Mouse (Mus musculus): ENCODE data around the gene L2hgdh.

L2hgdh gene

GRCm38 (mm10) chr12:69724711-69725460 is at the start of gene L2hgdh, which contains the start of gene Atp5s:
L2hgdh (minus strand) TSS chr12:69724873.
Atp5s (plus strand) TSS chr12:69724950.
- DNase-seq (ENCODE audit: low spot score) = peak; percentile 87

DNA sequence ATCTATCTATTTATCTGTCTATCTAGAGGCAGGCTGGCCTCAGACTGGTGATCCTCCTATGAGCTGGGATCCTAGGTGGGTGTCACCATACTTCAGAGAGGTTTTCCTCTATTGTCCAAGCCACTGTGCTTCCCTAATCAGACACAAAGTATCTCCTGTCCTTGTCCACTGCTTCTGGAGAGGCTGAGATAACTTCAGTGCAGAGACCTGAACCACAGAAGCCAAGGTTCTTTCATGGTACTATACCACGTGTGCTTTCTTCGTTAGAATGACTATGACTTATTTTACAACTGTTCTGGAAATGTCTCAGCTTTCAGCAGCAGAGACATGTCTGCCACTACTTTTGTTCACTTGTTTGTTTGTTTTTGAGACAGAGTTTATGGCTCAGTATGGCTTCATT is 44.2 kb upstream of the L2hgdh start:
- no peak for DNase-seq (ENCODE audit: low spot score)

- DNase-seq (ENCODE audit: low spot score) = no peak
Observed at GRCm38 (mm10) chr12:69767476-69768258, 43.0 kb upstream of the L2hgdh start.

DNA sequence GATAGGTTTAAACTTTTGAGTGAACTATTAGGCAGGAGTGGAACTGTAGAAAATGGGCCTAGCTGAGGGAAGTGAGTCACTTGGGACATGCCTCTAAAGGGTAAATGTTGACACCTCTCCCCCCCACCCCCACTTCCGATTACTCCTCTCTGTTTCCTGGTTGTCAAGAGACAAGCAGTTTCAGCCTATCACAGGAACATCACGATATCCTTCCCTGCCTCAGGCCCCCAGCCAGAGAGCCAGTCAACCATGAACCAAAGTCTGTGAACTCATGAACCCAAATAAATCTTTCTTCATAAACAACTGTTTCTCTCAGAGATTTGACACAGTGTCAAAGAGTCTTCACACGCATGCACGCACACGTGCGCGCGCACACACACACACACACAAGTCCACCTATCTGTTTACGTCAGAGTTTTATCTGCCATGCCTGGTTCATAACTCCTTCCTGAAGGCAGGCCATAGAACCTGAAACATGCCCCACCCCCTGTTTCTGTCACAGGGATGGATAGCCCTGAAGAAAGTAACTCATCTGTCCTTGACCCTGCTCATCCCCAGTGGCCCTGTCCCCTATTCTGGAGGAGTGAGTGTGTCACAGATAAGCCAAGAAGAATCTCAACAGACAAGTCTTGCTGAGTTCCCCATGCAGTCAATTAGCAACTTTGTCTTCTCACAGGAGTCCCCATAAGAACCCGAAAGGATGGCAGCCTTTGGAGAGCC is 41.7 kb upstream of the L2hgdh start:
- DNase-seq (ENCODE audit: low spot score) = no peak

DNA sequence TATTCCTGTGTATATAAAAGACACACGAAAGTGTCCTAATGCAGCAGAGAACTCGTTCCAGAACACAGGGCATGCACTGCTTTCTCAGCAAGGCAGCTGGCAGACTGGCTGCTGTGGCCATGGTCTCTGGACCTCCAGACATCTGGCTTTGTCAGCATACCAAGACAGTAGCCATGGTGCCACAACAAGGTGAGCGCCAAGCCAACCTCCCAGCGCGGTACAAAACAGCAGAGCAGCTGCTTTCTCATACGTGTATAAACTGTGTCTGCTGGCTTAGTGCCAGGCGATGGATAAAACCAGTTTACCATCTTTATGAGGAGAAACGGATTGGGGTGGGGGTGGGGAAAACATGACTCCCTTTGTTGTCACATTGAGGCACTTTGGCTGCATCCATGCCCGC is 40.9 kb upstream of the L2hgdh start:
- no peak for DNase-seq (ENCODE audit: low spot score)

GRCm38 (mm10) chr12:69761603-69762002 is 36.9 kb upstream of the L2hgdh start:
- DNase-seq (ENCODE audit: low spot score) = no peak

DNA sequence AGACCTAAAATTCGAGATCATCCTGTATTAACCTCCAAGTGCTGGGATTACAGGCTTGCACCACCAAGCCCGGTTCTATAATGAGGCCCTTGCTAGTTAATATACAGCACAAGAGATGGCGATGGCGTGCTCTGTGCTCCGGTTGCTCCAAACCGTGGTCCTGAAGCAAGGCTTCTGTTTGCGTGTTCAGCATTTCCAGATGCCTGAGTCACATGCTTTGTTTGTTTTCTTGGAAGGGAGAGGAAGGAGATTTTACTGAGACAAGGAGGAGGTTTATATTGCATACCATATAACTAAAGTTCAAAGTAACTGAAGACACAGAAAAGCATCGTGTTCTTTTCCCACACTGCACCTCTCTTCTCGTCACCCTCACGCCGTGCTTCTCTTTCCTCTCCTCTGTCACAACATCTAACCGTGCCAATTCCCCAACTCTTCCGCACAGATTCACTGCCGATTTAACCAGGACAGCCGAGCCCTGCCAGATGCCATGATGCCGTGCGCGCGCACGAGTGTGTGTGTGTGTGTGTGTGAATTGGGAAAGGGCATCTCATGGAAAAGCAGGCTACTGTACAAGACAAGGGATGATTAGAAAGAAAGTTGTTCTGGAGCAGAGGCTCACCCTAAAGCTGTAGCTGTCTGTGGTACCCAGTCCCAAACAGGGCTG is 36.2 kb upstream of the L2hgdh start:
- DNase-seq (ENCODE audit: low spot score) = no peak

DNA sequence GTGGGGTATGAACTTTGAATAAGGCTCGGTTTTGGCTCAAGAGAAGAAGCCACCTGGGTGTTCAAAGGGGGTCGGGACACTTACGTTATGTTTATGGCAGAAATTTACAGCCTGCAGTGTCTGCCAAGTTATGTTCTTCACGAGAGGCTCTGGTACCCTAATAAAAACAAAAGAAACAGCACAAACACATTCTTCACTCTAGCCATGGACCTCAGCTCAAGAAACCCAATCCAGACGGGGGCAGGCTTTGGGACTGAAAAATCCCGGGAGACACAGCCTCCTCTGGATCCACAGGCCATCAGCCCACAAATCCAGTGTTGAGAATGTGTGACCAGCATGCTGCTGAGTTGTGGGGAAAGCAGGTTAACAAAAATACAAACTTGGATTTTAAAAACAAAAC is 35.3 kb upstream of the L2hgdh start:
- no peak for DNase-seq (ENCODE audit: low spot score)

- DNase-seq (ENCODE audit: low spot score) = no peak
Observed at GRCm38 (mm10) chr12:69759267-69759885, 34.7 kb upstream of the L2hgdh start.

GRCm38 (mm10) chr12:69758221-69759185 is 33.8 kb upstream of the L2hgdh start:
- DNase-seq (ENCODE audit: low spot score) = no peak

GRCm38 (mm10) chr12:69757418-69758141 is 32.9 kb upstream of the L2hgdh start:
- peak; percentile 35 for DNase-seq (ENCODE audit: low spot score)

- no peak for DNase-seq (ENCODE audit: low spot score)
Observed at GRCm38 (mm10) chr12:69756015-69756414, 31.3 kb upstream of the L2hgdh start.

DNA sequence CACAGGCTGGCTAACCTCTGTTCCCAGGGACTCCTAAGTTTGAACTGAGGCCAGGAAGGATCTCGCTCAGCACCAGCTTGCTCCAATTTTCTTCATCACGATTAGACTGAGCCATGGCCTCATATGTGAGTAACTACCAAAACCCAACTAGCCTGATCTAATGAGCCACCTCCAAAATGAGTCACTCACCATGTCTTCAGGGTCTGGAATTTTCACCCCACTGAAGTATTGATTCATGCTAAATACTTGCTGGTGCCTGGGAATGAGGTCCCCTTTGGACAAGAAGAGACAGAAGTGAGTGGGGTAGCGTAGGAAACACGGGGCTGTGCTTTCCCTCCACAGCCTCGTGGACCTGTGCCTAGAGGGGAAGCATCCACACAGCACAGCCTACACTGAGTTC is 29.3 kb upstream of the L2hgdh start:
- no peak for DNase-seq (ENCODE audit: low spot score)

DNA sequence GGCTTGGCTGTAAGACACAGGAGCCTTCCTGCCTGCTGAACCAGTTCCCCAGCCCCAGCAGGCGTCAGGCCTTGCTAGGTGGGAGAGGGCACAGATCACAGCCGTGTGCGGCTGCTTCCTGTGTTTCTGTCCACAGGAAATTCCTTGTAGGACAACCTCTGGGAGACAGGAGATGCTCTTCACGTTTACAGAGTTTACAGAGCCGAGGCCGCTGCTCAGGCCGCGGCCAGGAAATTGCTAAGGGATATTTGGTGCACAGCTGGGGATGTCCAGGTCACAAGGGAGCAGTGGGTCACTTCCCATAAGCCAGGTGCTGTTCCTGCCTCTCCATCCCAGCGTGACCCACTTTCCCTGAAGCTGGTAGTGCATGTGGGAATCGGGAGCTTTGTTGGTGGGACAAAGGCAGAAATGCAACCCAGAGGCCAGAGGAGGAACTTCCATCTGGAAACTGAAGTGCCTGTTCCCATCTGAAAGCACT is 27.2 kb upstream of the L2hgdh start:
- no peak for DNase-seq (ENCODE audit: low spot score)

- no peak for DNase-seq (ENCODE audit: low spot score)
Observed at GRCm38 (mm10) chr12:69744138-69744537, 19.5 kb upstream of the L2hgdh start.

- no peak for DNase-seq (ENCODE audit: low spot score)
Observed at GRCm38 (mm10) chr12:69741965-69742364, 17.3 kb upstream of the L2hgdh start.

- no peak for DNase-seq (ENCODE audit: low spot score)
Observed at GRCm38 (mm10) chr12:69733923-69734322, 9.2 kb upstream of the L2hgdh start.

GRCm38 (mm10) chr12:69733518-69733917 is 8.8 kb upstream of the L2hgdh start:
- no peak for DNase-seq (ENCODE audit: low spot score)

DNA sequence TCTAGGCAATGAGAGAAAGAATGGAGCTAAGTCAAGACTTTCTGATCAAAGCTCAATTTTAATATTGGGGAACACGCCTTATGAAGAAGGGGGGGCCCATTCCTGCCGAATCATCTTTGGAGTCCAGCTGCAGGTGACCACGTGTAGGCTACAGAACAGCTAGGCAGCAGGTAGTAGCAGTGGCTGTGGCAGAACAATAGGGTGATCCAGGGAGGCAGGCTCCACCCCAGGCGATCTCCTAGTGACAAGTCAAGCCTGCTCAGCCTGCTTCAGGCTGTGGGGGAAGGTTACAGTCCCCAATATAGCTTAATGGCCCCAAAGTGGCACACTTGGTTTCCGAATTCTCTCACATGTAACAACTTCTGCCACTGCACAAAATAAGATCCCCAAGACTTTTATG is 7.5 kb upstream of the L2hgdh start:
- DNase-seq (ENCODE audit: low spot score) = no peak

DNA sequence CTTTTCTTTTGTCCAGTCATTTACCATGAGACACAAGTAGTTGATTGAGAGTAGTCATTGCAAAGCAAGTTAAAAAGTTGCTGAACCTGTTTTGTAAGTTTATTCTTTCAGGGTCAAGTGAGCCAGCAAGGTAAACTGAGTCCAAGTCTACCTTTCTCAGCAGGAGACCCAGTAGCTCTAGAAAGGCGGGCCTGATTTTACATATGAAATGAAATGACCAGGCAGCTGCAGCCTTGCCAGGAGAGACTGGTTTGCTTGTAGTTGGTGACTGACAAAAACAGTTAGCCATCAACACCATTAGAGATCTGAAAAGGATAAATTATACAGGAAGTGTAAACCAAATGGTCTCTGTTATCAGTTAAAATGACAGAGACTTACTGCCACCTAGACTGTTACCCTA is 5.6 kb upstream of the L2hgdh start:
- DNase-seq (ENCODE audit: low spot score) = no peak
